In the genomic region with DNA sequence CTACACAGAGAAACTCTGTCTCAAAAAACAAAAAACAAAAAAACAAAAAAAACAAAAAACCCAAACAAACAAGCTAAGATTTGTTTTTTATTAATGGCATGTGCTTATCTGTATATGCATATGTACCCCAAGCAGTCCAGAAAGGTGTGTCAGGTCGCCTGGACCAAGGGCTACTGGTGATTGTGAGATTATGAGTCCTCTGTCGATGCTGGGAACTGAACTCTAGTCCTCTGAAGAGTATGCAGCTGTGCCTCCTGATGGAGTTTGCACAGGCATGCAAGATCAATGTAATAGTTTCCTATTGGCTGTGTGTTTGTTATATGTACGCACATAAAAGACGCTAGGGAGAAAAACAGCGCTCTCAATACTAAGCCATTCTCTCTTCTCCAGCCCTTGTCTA, we compare ENCODE assay signal across 25 mouse cellular contexts.
"Had no signal": no experiment of that assay in that cellular context is flagged by ENCODE, and none has a peak within 500 bp of the region (broad histone marks: within the 10 kb centered on the region; RNA-seq: fewer than 3 reads in every experiment).

No protein-coding gene starts in this region.

- H3K9me3 ChIP-seq: intestine, embryonic 15.5 days; kidney, embryonic 15.5 days; liver, embryonic 12.5 days; liver, embryonic 15.5 days; lung, embryonic 15.5 days; midbrain, embryonic 12.5 days; midbrain, embryonic 15.5 days; neural tube, embryonic 12.5 days; neural tube, embryonic 15.5 days had no signal

- H3K4me3 ChIP-seq: intestine, embryonic 15.5 days; kidney, embryonic 15.5 days; liver, embryonic 12.5 days; liver, embryonic 15.5 days; lung, embryonic 15.5 days; midbrain, embryonic 12.5 days; midbrain, embryonic 15.5 days; neural tube, embryonic 12.5 days; neural tube, embryonic 15.5 days had no signal

- ATAC-seq: intestine, embryonic 15.5 days; liver, embryonic 12.5 days; midbrain, embryonic 15.5 days had no signal

- H3K4me2 ChIP-seq: intestine, embryonic 15.5 days; kidney, embryonic 15.5 days; liver, embryonic 12.5 days; liver, embryonic 15.5 days; lung, embryonic 15.5 days; midbrain, embryonic 12.5 days; midbrain, embryonic 15.5 days; neural tube, embryonic 12.5 days; neural tube, embryonic 15.5 days had no signal

- H3K36me3 ChIP-seq: intestine, embryonic 15.5 days had no signal

- H3K27ac ChIP-seq: intestine, embryonic 15.5 days; kidney, embryonic 15.5 days; liver, embryonic 12.5 days; liver, embryonic 15.5 days; lung, embryonic 15.5 days; midbrain, embryonic 12.5 days; midbrain, embryonic 15.5 days; neural tube, embryonic 12.5 days; neural tube, embryonic 15.5 days; stomach, postnatal 0 days had no signal

- DNase-seq: kidney, adult 11 months; kidney, adult 8-10 months; kidney, postnatal 10 days; kidney, postnatal 36 days; layer of hippocampus, adult 9-11 months; liver; lung, adult 18-20 months; lung, postnatal 10 days; lung, postnatal 36 days; right cerebral cortex, adult 18-20 months; right cerebral cortex, postnatal 14 days; right cerebral cortex, postnatal 4 days; thymus, adult 18-20 months; thymus, postnatal 14 days; thymus, postnatal 4 days had no signal

- H3K4me1 ChIP-seq: kidney, embryonic 15.5 days; midbrain, embryonic 12.5 days; midbrain, embryonic 15.5 days had no signal

- H3K27me3 ChIP-seq: intestine, embryonic 15.5 days; kidney, embryonic 15.5 days; liver, embryonic 12.5 days; liver, embryonic 15.5 days; lung, embryonic 15.5 days; midbrain, embryonic 12.5 days; midbrain, embryonic 15.5 days; neural tube, embryonic 12.5 days; neural tube, embryonic 15.5 days had no signal

- H3K9ac ChIP-seq: intestine, embryonic 15.5 days; kidney, embryonic 15.5 days; liver, embryonic 12.5 days; liver, embryonic 15.5 days; lung, embryonic 15.5 days; midbrain, embryonic 12.5 days; midbrain, embryonic 15.5 days; neural tube, embryonic 12.5 days; neural tube, embryonic 15.5 days had no signal
